Mouse (Mus musculus): Measurements from ENCODE around the gene Ubash3b. TPM values are rescaled to one million over a fixed set of nuclear protein-coding genes. Genes with fewer than 3 reads are reported as not detected.

The Ubash3b gene
- polyA plus RNA-seq, 1 experiment from 2014 or later = 8.7 TPM

- Histone ChIP-seq H3K9me3 (replicated peaks) (no peaks in the 10 kb centered on the region), H3K9ac (no peak overlapping the region), H3K36me3 (no peaks in the 10 kb centered on the region), H3K27me3 (no peaks in the 10 kb centered on the region), H3K4me3 (replicated peaks) (no peak overlapping the region), H3K4me1 (peaks cover 13% of the 10 kb centered on the region), H3K4me2 (no peak overlapping the region), H3K27ac (no peak overlapping the region)
- WGBS = 61% methylated on average over 14 of the region's 14 CpGs
- ATAC-seq (replicated peaks; ENCODE audit: low FRiP score) = no peak
Observed at GRCm38 (mm10) chr9:41079428-41080155, 81.9 kb downstream of the Ubash3b start.

GRCm38 (mm10) chr9:41078198-41078597, 83.3 kb downstream of the Ubash3b start:
- H3K4me1 ChIP-seq = peaks cover 3% of the 10 kb centered on the region; the same call in 1 of the 2 replicates
- no peaks in the 10 kb centered on the region for H3K27me3 ChIP-seq
- no peak overlapping the region for H3K27ac ChIP-seq
- ATAC-seq (replicated peaks; ENCODE audit: low FRiP score) = no peak
- no peaks in the 10 kb centered on the region for H3K9me3 ChIP-seq (replicated peaks)
- H3K4me3 ChIP-seq (replicated peaks) = no peak overlapping the region
- H3K9ac ChIP-seq = no peak overlapping the region
- no peak overlapping the region for H3K4me2 ChIP-seq
- WGBS = 79% methylated on average over 4 of the region's 4 CpGs
- H3K36me3 ChIP-seq = no peaks in the 10 kb centered on the region

DNA sequence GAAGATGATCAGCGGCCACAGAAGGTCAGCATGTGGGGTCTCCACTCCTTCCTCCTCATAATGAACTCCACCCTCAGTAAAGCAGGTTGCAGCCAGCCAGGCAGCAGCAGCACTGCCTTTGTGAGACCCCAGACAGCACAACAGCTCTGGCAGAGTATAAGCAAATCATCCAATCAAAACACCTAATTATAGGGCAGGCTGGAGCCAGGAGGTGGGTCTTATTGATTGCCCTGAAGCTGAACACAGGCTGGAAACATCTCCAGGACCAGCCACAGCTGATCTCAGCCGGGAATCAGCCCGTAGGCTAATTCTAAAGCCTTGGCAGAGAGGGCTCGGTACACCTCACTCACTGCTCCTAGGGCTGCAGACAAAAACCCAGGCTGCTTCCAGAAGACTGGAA, 85.3 kb downstream of the Ubash3b start:
- H3K4me3 ChIP-seq (replicated peaks) = no peak overlapping the region
- no peak for ATAC-seq (replicated peaks; ENCODE audit: low FRiP score)

DNA sequence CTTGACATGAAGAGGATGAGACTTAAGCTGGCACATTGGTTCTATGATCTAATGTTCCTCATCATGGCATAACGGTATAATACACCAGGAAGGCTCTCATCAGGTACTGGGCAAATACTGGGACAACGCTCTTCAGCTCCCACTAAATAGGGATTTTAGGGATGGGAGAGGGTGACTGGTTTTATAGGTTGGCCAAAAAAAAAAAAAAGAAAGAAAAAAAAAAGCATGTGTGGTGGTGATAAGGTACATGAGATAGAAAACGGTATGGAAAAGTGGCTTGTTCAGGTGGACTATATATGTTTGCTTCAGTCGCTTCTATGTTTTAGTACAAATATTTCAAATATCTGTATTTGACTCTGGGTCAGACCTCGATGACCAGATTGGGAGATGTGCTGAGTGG, 86.0 kb downstream of the Ubash3b start:
- Histone ChIP-seq H3K27me3 (no peaks in the 10 kb centered on the region), H3K4me1 (peaks cover 15% of the 10 kb centered on the region; the same call in 1 of the 2 replicates), H3K4me3 (replicated peaks) (no peak overlapping the region), H3K36me3 (no peaks in the 10 kb centered on the region), H3K9ac (no peak overlapping the region), H3K27ac (no peak overlapping the region), H3K9me3 (replicated peaks) (no peaks in the 10 kb centered on the region), H3K4me2 (no peak overlapping the region)
- WGBS = 91% methylated on average over 5 of the region's 5 CpGs
- ATAC-seq (replicated peaks; ENCODE audit: low FRiP score) = no peak

More for the DNA sequence above, 85.3 kb downstream of the Ubash3b start:
- no peaks in the 10 kb centered on the region for H3K36me3 ChIP-seq
- H3K4me1 ChIP-seq = peaks cover 15% of the 10 kb centered on the region; the same call in 1 of the 2 replicates
- no peaks in the 10 kb centered on the region for H3K27me3 ChIP-seq
- H3K27ac ChIP-seq = no peak overlapping the region
- 49% methylated on average over 4 of the region's 4 CpGs for WGBS
- no peak overlapping the region for H3K4me2 ChIP-seq
- no peaks in the 10 kb centered on the region for H3K9me3 ChIP-seq (replicated peaks)
- H3K9ac ChIP-seq = no peak overlapping the region

GRCm38 (mm10) chr9:41073196-41074009, 88.1 kb downstream of the Ubash3b start:
- Histone ChIP-seq H3K4me2 (no peak overlapping the region), H3K4me1 (peaks cover 15% of the 10 kb centered on the region; the same call in 1 of the 2 replicates), H3K9me3 (replicated peaks) (no peaks in the 10 kb centered on the region), H3K27ac (no peak overlapping the region), H3K27me3 (no peaks in the 10 kb centered on the region), H3K36me3 (no peaks in the 10 kb centered on the region), H3K4me3 (replicated peaks) (no peak overlapping the region), H3K9ac (no peak overlapping the region)
- ATAC-seq (replicated peaks; ENCODE audit: low FRiP score) = peak; percentile 50; the same call in 1 of the 2 replicates
- 80% methylated on average over 19 of the region's 19 CpGs for WGBS

DNA sequence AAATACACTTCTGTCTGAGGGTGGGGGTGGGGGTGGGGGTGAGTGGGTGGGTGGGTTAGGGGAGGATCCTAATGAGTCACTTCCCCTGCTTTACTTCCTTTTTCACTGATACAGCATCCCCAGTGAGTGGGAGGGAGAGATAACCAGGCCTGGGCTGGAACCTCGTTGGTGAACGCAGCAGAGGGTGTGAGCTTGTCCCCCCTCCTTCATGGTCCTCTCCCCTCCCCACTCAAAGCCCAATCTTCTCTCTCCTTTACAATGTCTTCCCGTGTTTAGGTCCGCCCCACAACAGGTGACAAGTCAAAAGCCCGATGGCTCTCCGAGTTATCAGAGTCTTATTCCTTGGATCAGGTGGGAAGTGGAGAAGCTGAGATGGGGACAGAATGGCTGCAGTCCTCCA, 88.7 kb downstream of the Ubash3b start:
- H3K4me3 ChIP-seq (replicated peaks) = no peak overlapping the region
- no peaks in the 10 kb centered on the region for H3K9me3 ChIP-seq (replicated peaks)
- WGBS = 52% methylated on average over 6 of the region's 6 CpGs
- no peak overlapping the region for H3K4me2 ChIP-seq
- H3K4me1 ChIP-seq = peaks cover 18% of the 10 kb centered on the region; the same call in 1 of the 2 replicates
- H3K9ac ChIP-seq = no peak overlapping the region
- no peaks in the 10 kb centered on the region for H3K27me3 ChIP-seq
- peak; percentile 59; the same call in 1 of the 2 replicates for ATAC-seq (replicated peaks; ENCODE audit: low FRiP score)
- H3K36me3 ChIP-seq = no peaks in the 10 kb centered on the region
- no peak overlapping the region for H3K27ac ChIP-seq

DNA sequence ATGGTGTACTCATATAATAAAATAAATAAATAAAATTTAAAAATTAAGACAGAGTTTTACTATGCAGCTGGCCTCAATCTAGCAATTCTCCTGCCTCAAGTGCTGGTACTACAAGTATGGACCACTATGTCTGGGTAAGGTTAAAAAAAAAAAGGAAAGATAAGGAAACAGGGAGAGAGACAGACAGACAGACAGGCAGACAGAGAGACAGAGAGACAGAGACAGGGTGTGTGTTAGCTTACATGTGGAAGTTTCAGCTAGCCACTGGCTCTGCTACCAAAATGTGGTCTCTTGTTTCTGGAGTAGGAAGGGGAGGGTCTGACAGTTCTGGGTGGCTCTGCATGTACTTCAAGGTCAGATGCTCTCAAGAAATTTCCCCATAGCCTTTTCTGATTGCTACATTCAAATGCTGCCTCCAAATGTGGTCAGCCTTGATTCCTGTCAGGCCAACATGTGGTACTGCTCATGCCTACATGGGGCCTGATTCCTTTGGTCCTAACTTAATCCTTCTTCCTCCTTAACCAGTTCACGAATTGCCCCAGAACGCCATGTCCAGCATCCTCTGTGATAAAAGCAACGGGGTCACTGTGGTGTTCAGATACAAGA, 89.5 kb downstream of the Ubash3b start:
- Histone ChIP-seq H3K4me1 (peaks cover 20% of the 10 kb centered on the region; the same call in 1 of the 2 replicates), H3K9ac (no peak overlapping the region), H3K27ac (no peak overlapping the region), H3K4me3 (replicated peaks) (no peak overlapping the region), H3K36me3 (no peaks in the 10 kb centered on the region), H3K9me3 (replicated peaks) (no peaks in the 10 kb centered on the region), H3K4me2 (no peak overlapping the region), H3K27me3 (no peaks in the 10 kb centered on the region)
- ATAC-seq (replicated peaks; ENCODE audit: low FRiP score) = no peak
- WGBS = 48% methylated on average over 3 of the region's 3 CpGs

- H3K27me3 ChIP-seq = no peaks in the 10 kb centered on the region
- WGBS = 62% methylated on average over 5 of the region's 5 CpGs
- no peak for ATAC-seq (replicated peaks; ENCODE audit: low FRiP score)
- no peak overlapping the region for H3K9ac ChIP-seq
- H3K9me3 ChIP-seq (replicated peaks) = no peaks in the 10 kb centered on the region
- no peaks in the 10 kb centered on the region for H3K36me3 ChIP-seq
- H3K4me2 ChIP-seq = no peak overlapping the region
- H3K4me1 ChIP-seq = peaks cover 17% of the 10 kb centered on the region; the same call in 1 of the 2 replicates
- no peak overlapping the region for H3K27ac ChIP-seq
- H3K4me3 ChIP-seq (replicated peaks) = no peak overlapping the region
Observed at GRCm38 (mm10) chr9:41070761-41071181, 90.7 kb downstream of the Ubash3b start.

- H3K27ac ChIP-seq = no peak overlapping the region
- no peaks in the 10 kb centered on the region for H3K9me3 ChIP-seq (replicated peaks)
- no peak overlapping the region for H3K4me2 ChIP-seq
- H3K27me3 ChIP-seq = no peaks in the 10 kb centered on the region
- peaks cover 17% of the 10 kb centered on the region; the same call in 1 of the 2 replicates for H3K4me1 ChIP-seq
- H3K36me3 ChIP-seq = no peaks in the 10 kb centered on the region
- WGBS = 81% methylated on average over 5 of the region's 5 CpGs
- ATAC-seq (replicated peaks; ENCODE audit: low FRiP score) = no peak
- no peak overlapping the region for H3K9ac ChIP-seq
- H3K4me3 ChIP-seq (replicated peaks) = no peak overlapping the region
Observed at GRCm38 (mm10) chr9:41069509-41069908, 92.0 kb downstream of the Ubash3b start.

DNA sequence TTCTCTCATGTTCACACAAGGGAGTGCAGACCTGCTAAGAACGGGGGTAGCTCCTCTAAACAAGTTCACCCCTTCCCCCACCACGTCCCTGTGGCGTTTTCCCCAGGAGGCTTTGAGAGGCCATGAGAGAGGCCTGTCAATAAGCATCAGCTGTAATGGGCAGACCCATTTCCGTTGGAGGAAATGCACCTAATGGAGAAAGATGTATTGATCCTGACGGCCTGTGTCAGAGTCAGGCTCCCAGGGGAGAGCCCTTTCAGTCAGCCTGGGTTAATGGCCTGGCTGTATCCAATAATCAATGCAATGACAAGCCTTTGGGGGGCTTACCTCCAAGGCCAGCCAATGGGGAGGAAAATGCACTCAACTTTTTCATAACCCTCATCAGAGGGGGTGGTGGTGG, 100.1 kb downstream of the Ubash3b start:
- no peaks in the 10 kb centered on the region for H3K36me3 ChIP-seq
- H3K4me3 ChIP-seq (replicated peaks) = no peak overlapping the region
- 52% methylated on average over 5 of the region's 5 CpGs for WGBS
- no peak for ATAC-seq (replicated peaks; ENCODE audit: low FRiP score)
- no peak overlapping the region for H3K9ac ChIP-seq
- no peaks in the 10 kb centered on the region for H3K9me3 ChIP-seq (replicated peaks)
- peaks cover 25% of the 10 kb centered on the region for H3K4me1 ChIP-seq
- H3K27me3 ChIP-seq = no peaks in the 10 kb centered on the region
- no peak overlapping the region for H3K4me2 ChIP-seq
- H3K27ac ChIP-seq = no peak overlapping the region

- 72% methylated on average over 6 of the region's 6 CpGs for whole genome bisulfite sequencing
- no peaks in the 10 kb centered on the region for H3K9me3 ChIP-seq (replicated peaks)
- no peak overlapping the region for H3K27ac ChIP-seq
- no peaks in the 10 kb centered on the region for H3K36me3 ChIP-seq
- no peak overlapping the region for H3K4me3 ChIP-seq (replicated peaks)
- H3K27me3 ChIP-seq = no peaks in the 10 kb centered on the region
- H3K9ac ChIP-seq = no peak overlapping the region
- peaks cover 25% of the 10 kb centered on the region for H3K4me1 ChIP-seq
- no peak overlapping the region for H3K4me2 ChIP-seq
- ATAC-seq (replicated peaks; ENCODE audit: low FRiP score) = no peak
Observed at GRCm38 (mm10) chr9:41060617-41061016, 100.9 kb downstream of the Ubash3b start.
